Mouse (Mus musculus) T-helper 17 cell (primary cell): ENCODE measurements around the gene Lce1c.
"Not testable (repeated sequence)": the region's sequence is repeated elsewhere in the genome, so short reads cannot be mapped to it uniquely, and the experiment has no call there.

ENCODE experiments used
- in situ Hi-C, 2 experiments: fragments of 300-600 bp; cut with MboI, MseI; formaldehyde crosslinking; loops; 1 replicate in 1 of 2; 2 replicates in 1 of 2; pipeline ENCODE4 v1.15.1; 2025; ENCODE audit warnings: high pct_unique_total_duplicates in 2 of 2

The Lce1c gene

DNA sequence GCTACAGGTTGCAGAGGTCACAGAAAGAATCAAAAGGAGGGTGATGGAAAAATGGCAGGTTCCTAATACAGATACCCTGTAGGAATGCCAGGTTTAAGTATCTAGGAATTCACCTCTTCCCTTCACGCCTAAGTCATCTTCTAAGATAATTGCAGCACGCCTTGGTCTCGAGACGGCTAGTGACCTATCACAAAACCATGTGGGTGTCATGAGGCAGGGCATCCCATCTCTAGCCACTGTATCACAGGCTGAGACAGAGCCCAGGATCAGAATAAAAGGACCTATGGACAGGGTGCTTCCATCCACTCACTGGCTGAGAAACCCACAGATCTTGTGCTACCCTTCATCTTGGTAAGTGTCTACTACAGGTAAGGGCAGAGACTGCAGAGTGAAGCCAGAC is at the start of gene Lce1c:
Gene Lce1c (plus strand): TSS at position 301 of the 400 bp plus-strand sequence.
- in situ Hi-C loops, result no loop called here

- in situ Hi-C loops, result no loop called here
Observed at GRCm38 (mm10) chr3:92637745-92638652, 41.0 kb upstream of the Lce1c start.

DNA sequence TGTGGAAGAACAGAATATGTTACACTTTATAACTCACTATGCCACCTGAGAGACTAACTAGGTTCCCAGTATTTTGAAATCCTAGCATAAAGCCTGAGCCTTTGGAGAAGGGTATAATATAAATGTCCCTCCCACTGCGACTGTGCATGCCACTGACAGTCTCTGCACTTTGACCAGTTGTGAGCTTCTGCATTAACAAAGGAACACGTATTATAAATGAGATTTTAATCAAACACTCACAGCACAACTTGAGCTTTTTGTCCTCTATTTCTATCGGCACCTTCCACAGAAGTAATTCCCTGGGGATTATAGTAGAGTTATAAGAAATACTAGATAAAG is 40.4 kb upstream of the Lce1c start:
- in situ Hi-C loops, result no loop called here

DNA sequence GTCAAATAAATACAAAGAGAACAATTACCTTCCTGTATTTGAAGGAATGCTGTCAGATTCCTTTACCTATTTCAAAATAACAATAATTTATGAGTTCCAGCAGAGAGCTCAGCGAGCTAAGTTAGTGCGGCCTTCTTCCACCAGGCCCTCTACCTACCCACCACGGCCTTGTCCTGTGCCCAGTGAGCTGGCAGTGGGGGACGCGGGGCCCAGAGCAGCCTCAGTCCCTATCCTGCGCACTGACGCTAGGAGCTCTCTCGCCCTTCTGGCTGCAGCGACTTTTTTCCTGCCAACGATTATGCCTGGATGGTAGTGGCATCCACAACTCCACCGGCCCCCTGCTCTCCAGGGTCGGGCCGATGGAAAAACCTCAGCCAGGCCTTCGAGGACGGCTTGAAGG is 39.2 kb upstream of the Lce1c start:
- in situ Hi-C loops, result no loop called here

- in situ Hi-C loops, result no loop called here
Observed at GRCm38 (mm10) chr3:92648207-92648606, 30.8 kb upstream of the Lce1c start, which contains the start of gene Lce1a1. Lce1a1 (minus strand) TSS chr3:92648307.

- in situ Hi-C loops, result no loop called here
Observed at GRCm38 (mm10) chr3:92656826-92657225, 22.2 kb upstream of the Lce1c start, which contains the start of gene Lce1b. Lce1b (minus strand) TSS chr3:92656926.

GRCm38 (mm10) chr3:92670215-92670614 is 8.8 kb upstream of the Lce1c start, which contains the start of gene Lce1a2:
Lce1a2 (minus strand) TSS chr3:92670315.
- in situ Hi-C loops, result no loop called here

GRCm38 (mm10) chr3:92687110-92687509 is 8.1 kb downstream of the Lce1c start, which contains the start of gene Lce1d:
Lce1d (minus strand) TSS chr3:92687210.
- in situ Hi-C loops, result no loop called here

DNA sequence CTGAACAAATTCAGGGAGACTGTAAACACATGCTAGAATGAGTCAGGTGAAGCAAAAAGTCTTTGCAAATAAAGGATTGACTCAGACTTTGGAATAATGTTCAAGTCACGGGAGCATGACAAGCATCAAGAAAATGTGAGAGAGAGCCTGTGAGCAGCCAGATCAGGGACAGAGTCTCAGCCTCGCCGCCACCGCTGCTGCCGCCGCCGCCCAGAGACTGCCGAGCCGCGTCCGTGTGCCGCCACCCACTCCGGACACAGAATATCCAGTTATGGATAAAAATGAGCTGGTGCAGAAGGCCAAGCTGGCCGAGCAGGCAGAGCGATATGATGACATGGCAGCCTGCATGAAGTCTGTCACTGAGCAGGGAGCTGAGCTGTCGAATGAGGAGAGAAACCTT is 10.1 kb downstream of the Lce1c start:
- in situ Hi-C loops, result not testable (repeated sequence)

GRCm38 (mm10) chr3:92691688-92692087 is 12.6 kb downstream of the Lce1c start:
- in situ Hi-C loops, result no loop called here

- in situ Hi-C loops, result no loop called here
Observed at GRCm38 (mm10) chr3:92694613-92695012, 15.6 kb downstream of the Lce1c start.

DNA sequence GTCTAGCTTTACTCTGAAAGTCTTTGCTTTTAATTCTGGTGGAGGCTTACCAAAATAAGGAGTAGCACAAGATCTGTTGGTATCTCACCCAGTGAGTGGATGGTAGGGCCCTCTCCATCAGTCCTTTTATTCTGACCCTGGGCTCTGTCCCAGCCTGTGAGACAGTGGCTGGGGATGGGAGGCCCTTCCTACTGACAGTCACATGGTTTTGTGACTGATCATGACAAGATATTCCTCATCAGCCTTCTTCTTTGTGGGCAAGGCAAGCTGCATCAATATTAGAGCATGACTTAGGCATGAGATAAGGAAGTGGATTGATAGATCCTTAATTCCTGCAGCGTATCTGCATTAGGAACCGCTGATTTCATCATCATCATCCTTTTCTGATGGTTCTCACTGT is 29.9 kb downstream of the Lce1c start, which contains the start of gene Lce1e:
Gene Lce1e (minus strand): TSS at position 101 of the 400 bp plus-strand sequence.
- in situ Hi-C loops, result no loop called here

DNA sequence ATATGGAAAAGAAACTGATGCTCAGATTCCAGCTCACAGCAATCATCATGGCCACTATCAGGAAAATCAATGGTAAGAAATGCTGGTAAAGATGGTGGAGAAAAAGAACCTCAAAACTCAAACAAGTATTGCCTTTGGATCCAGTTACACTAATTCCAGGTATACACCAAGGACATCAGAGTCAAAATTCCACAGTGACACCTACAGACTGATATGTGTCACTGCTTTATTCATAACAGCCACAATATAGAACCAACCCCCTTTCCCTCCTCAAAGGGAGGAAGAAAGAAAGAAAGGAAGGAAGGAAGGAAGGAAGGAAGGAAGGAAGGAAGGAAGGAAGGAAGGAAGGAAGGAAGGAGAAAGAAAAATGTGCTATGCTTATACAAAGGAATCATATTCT is 36.1 kb downstream of the Lce1c start:
- in situ Hi-C loops, result no loop called here

GRCm38 (mm10) chr3:92720250-92720649 is 41.2 kb downstream of the Lce1c start, which contains the start of gene Lce1f:
Lce1f (minus strand) TSS chr3:92720350.
- in situ Hi-C loops, result no loop called here

DNA sequence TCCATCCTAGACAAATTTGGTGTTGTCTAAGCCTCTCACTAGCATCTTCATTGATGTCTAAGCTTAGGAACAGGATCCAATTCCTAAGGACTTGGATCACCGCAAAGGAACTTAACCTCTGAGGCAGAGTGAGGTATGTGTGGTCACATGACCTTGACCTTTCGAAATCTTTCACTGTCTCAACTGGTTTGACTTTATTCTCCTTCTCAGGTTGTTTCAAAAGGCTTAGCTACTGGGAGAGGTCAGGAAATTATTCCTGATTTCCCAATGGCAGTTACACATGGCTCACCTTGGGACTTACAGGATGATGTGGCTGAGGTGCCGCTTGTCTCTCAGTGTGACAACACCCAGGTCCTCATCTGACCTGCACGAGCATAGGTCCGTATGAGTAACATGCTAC is 43.6 kb downstream of the Lce1c start:
- in situ Hi-C loops, result no loop called here
